Mouse (Mus musculus): Measurements from ENCODE around the gene 9530077C05Rik. TPM values are rescaled to one million over a fixed set of nuclear protein-coding genes. Genes with fewer than 3 reads are reported as not detected.
"Not testable (repeated sequence)": the region's sequence is repeated elsewhere in the genome, so short reads cannot be mapped to it uniquely, and the experiment has no call there.

The 9530077C05Rik gene
- polyA plus RNA-seq, 1 experiment, result 3.5 TPM

- no peak for DNase-seq (ENCODE audit: low spot score)
Measured at GRCm38 (mm10) chr9:22419877-22420276, 8.6 kb downstream of the 9530077C05Rik start.

DNA sequence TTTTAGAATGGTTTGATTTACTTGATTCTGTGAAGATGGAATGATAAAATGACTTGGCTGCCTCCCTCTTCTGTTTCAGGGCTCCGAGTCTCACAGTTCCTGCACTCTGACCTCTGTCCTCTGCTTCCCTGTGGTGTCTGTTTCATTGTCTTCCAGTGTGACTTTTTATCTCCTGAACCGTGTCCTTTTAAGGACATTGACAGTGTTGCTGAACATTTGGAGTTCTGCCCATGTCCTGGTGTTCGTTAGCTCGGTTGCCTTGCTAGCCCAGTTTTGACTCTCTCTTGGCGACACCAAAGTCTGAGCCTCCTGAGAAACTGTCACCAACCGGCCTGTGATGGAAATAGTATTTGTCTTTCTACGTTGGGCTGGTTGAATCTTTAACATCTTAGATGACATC, 9.2 kb downstream of the 9530077C05Rik start:
- DNase-seq (ENCODE audit: low spot score), result no peak

- no peak for DNase-seq (ENCODE audit: low spot score)
Measured at GRCm38 (mm10) chr9:22422559-22422958, 11.2 kb downstream of the 9530077C05Rik start.

DNA sequence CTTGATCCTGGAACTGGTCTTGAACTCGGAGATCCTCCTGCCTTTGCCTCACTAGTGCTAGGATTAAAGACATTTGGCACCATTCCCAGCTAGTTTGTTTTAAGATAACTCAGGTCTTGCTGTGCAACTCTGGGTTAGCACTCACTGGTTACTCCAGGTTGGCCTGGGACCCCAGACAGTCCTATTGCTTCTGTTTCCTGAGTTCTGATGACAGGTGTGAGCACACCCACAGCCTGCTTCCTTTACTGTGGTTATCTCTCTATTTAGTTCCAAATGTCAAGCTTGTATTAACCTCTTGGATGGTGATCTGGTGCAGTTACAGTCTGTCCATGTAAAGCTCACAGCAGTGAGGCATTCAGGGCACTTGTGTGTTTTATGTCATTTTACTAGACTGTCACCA, 12.2 kb downstream of the 9530077C05Rik start:
- DNase-seq (ENCODE audit: low spot score), result no peak

GRCm38 (mm10) chr9:22424196-22424595, 12.9 kb downstream of the 9530077C05Rik start:
- DNase-seq (ENCODE audit: low spot score), result no peak

DNA sequence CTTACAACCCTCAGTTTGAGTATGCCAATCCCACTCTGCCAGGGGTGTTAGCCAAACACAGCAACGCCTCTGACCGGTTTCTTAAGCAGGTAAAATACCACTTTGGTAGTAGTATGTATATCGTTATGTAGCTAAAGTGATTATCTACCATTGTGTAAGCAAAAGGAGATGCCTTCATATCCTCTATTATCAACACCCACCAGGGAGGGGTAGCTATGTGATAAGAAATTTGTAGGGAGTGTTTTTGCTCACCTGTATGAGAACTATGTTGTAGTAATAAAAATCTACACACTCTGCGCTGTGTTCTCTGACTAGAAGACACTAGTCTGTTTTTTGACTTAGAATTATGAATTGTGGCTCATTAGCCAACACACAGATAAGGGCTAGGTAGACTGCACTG, 13.4 kb downstream of the 9530077C05Rik start:
- DNase-seq (ENCODE audit: low spot score), result no peak

DNA sequence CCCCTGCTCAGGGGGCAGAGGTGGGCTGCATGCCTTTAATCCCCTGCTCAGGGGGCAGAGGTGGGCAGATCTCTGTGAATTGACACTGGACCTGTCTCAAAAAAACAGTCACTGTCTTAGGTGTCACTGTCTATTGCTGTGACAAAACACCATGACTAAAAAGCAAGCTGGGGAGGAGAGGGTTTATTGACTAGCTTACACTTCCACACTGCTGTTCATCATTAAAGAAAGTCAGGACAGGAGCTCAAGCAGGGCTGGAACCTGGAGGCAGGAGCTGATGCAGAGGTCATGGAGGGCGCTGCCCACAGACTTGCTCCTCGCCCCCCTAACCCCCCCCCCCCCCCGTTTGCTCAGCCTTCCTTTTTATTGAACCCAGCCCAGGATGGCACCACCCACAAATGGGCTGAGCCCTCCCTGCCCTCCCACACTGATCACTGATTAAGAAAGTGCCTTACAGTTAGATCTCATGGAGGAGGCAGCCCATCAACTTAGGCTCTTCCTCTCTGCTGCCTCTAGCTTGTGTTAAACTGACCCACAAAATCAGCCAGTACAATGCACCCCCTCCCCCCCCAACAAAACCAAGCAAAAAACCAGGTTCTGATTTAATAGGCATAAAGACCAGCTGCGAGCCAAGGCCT, 16.8 kb downstream of the 9530077C05Rik start:
- no peak for DNase-seq (ENCODE audit: low spot score)

DNA sequence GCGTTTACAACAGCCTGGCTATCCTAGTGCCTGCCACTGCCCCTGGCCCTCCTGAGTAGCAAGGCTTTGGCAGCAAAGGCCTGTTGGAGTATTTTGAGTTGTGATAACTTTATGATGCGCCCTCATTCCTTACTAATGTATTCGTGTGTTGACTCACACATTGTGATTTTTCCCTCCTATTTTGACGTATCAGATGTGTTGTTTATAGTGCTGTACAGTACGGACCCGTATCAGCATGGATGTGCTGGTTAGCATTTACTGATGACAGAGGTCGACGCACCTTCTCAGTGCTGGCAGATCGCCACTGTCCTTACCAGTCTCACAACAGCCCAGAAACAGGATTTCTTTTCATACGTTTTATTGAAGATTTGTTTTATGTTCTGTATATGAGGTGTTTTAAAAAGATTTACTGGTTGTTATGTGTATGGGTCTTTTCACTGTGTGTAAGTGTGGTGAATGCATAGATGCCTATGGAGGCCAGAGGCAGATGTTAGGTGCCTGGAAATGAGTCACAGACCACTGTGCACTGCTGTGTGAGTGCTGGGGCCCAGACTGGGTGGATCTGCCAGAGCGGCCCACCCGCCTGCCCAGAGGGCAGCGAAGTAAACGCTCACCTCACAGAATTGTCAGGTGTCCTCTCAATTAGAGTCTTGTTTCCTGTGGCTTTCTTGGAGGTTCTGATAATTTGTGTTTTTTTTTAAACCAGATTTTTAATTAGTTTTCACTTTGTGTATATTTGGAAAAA, 17.5 kb downstream of the 9530077C05Rik start:
- DNase-seq (ENCODE audit: low spot score), result no peak

GRCm38 (mm10) chr9:22429533-22430241, 18.4 kb downstream of the 9530077C05Rik start:
- no peak for DNase-seq (ENCODE audit: low spot score)

- DNase-seq (ENCODE audit: low spot score), result no peak
Measured at GRCm38 (mm10) chr9:22430315-22430840, 19.1 kb downstream of the 9530077C05Rik start.

DNA sequence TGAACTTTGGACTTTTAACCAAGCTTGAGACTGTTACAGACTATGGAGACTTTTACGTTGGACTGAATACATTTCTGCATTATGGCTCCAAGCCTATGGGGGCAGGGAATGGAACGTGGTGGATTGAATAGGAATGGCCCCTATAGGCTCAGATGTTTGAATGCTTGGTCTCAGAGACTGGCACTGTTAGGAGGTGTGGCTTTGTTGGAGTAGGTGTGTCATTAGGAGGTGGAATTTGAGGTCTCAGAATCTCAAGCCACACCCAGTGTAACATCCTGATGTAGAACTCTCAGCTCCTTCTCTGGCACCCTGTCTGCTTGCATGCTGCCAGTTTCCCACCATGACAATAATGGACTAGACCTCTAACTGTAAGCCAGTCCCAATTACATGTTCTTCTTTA, 21.9 kb downstream of the 9530077C05Rik start:
- DNase-seq (ENCODE audit: low spot score), result no peak

DNA sequence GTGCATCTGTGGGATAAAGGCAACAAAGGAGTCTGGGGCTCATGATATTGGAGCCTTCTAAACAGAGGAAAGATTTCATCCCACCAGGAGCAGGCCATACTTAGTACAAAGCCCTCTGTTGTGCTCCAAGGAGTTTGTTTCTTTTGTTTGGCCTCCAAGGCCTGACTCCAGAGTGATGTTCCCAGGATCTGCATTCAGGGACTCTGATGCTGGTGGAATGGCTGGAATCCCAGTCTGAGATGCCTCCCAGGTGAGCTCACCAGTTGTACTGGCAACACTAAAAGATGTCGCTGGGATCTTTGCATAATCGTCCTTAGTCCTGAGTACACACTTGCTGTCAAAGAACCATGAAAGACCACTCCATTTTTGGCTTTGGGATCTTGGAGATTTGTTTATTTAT, 22.8 kb downstream of the 9530077C05Rik start:
- no peak for DNase-seq (ENCODE audit: low spot score)

GRCm38 (mm10) chr9:22438826-22439225, 27.5 kb downstream of the 9530077C05Rik start:
- no peak for DNase-seq (ENCODE audit: low spot score)

DNA sequence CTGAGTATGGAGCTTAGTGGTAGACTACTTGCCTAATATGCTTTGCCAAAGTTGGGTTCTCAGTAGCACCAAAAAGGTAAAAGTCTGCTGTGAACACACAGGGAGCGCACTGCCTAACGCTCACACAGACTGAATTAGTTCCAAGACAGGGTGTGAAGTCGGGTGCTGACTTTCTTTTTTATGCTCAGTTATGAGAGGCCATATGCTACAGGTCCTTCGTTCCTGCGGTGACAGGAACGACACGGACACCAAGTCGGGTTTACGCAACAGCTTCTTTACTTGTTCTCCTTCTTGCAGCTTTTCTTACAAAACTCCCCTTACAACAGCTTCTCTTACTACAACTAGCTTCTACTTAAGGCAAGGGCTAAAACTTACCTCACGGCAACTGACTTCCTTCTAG, 31.8 kb downstream of the 9530077C05Rik start:
- no peak for DNase-seq (ENCODE audit: low spot score)

DNA sequence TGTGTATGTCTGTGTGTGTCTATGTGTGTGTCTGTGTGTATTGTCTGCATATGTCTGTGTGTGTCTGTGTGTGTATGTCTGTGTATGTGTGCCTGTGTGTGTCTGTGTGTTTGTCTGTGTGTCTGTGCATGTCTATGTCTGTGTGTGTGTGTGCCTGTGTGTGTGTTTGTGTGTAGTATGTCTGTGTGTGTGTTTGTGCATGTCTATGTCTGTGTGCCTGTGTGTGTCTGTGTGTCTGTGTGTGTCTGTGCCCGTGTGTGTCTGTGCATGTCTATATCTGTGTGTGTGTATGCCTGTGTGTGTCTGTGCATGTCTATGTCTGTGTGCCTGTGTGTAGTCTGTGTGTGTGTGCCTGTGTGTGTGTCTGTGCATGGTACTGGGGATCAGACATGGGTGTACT, 33.8 kb downstream of the 9530077C05Rik start:
- DNase-seq (ENCODE audit: low spot score), result no peak

DNA sequence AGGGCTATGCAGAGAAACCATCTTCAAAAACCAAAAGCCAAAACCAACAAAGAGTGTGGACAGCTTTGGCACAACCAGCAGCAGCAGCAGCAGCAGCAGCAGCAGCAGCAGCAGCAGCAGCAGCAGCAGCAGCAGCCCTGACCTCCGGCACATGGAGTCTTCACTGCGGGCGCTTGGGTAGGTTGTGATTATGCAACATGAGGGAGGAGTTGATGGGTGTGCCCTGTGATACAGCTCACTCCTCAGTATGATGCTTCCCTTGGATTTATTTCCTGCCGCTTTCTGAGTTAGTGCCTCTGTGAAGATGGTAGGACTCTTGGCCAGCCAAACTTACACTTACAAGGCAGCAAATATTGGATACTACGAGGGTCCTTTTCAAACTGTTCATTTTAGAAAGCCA, 35.9 kb downstream of the 9530077C05Rik start:
- DNase-seq (ENCODE audit: low spot score), result no peak

DNA sequence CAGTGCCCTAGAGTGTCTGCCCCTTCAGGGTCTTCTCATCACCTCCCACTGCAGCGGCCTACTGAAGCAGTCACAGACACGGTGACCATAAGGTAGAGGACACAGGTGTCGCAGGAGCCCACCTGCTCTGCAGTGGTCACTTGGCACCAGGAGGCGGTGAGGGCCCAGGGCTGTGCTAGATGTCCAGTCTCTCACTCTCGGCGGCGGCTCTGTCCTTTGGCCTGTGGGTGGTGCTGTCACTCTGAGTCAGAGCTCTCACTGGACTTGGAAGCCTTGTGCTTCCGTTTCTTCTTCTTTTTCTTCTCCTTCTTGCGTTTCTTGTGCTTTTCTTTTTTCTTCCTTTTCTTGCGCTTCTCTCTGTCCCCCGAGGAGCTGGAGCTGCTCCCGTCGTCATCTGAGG, 37.1 kb downstream of the 9530077C05Rik start:
- DNase-seq (ENCODE audit: low spot score), result no peak

- no peak for DNase-seq (ENCODE audit: low spot score)
Measured at GRCm38 (mm10) chr9:22449209-22449608, 37.9 kb downstream of the 9530077C05Rik start.

DNA sequence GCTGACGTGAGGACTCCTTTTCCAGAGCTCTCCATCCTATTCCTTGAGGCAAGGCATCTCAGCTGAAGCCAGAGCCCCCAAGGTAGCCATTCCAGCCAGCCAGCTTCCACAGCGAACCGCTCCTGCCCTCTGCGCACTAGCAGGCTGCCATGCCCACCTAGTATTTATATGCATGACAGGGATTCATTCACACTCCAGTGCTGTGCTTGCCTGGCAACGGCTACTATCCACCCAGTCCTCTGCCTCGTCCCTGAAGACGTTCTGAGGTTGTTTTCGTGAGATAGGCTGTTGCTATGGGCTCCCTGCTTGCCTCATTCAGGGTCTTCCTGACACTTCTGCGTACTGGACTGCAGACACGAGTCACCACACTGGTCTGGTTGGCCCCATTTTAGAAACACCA, 41.4 kb downstream of the 9530077C05Rik start:
- DNase-seq (ENCODE audit: low spot score), result no peak

DNA sequence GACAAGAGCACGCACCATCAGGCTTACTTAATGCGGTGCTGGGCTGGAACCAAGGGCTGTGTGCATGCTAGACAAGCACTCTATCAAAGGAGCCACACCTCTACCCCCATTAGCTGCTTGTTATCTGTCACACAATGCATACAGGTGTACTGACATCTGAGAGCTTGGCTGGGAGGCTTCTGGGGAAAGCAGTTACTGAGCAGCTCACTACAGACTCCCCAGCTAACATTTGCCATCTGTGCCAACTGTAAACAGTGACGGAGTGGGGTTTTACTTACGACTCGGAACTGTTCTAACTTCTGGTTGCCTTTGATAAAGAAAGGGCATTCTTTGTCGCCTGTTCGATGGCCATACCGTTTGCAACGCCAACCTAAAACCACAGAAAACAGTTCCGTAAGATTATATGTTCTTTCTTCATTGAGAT, 42.2 kb downstream of the 9530077C05Rik start:
- DNase-seq (ENCODE audit: low spot score), result no peak

- DNase-seq (ENCODE audit: low spot score), result not testable (repeated sequence)
Measured at GRCm38 (mm10) chr9:22453990-22454389, 42.7 kb downstream of the 9530077C05Rik start, which contains the start of gene Gm17545. Gene Gm17545, plus strand, starts transcription at chr9:22454290.

GRCm38 (mm10) chr9:22455041-22455440, 43.7 kb downstream of the 9530077C05Rik start:
- no peak for DNase-seq (ENCODE audit: low spot score)
